Mouse (Mus musculus) monocyte, adult 59 days (primary cell): Measurements from ENCODE around the gene Atf7. TPM values are rescaled to one million over a fixed set of nuclear protein-coding genes. Genes with fewer than 3 reads are reported as not detected.

ENCODE experiments used
- total RNA-seq, 2 experiments: library from RNA; stranded (reverse); gene quantifications; one replicate each; pipeline ENCODE4 v1.2.4; 2023

The Atf7 gene
- total RNA-seq: 100 to 1,000 TPM; 122 to 129 TPM

GRCm38 (mm10) chr15:102624970-102625686 lies at the start of gene Atf7, which contains the start of gene Gm28047:
Gene Atf7 (minus strand): TSS chr15:102625464.
Gene Gm28047 (minus strand): TSS chr15:102625067.

GRCm38 (mm10) chr15:102672215-102673071 lies 47.2 kb upstream of the Atf7 start, which contains the start of gene Atp5g2:
Gene Atp5g2 (minus strand): TSS chr15:102672352.

GRCm38 (mm10) chr15:102524892-102525485 lies 100.3 kb downstream of the Atf7 start, which contains the start of gene Npff:
Gene Npff (minus strand): TSS chr15:102524942.

GRCm38 (mm10) chr15:102517976-102518858 lies 107.0 kb downstream of the Atf7 start, which contains the start of gene Tarbp2:
Gene Tarbp2 (plus strand): TSS chr15:102518192.

GRCm38 (mm10) chr15:102516728-102517404 lies 108.4 kb downstream of the Atf7 start, which contains the start of gene Map3k12:
Gene Map3k12 (minus strand): TSS chr15:102517064.

GRCm38 (mm10) chr15:102503447-102503846 lies 121.8 kb downstream of the Atf7 start, which contains the start of gene Gm10337:
Gene Gm10337 (plus strand): TSS chr15:102503722.

Other genes starting within 250 kb of the Atf7 start
- 100 to 1,000 TPM; 147 to 181 TPM for gene Sp1, start 219.3 kb downstream of the Atf7 start, total RNA-seq
- not detected for gene Amhr2, start 180.1 kb downstream of the Atf7 start, total RNA-seq
- 100 to 1,000 TPM; 272 to 309 TPM for gene Prr13, start 166.4 kb downstream of the Atf7 start, total RNA-seq
- gene Pcbp2, start 154.9 kb downstream of the Atf7 start, total RNA-seq: 100 to 1,000 TPM; 637 to 654 TPM
- gene Gm10337, start 121.7 kb downstream of the Atf7 start, total RNA-seq: 10 to 100 TPM in 1 of 2 experiments, 1 to 10 TPM in 1; 7.0 to 10.1 TPM
- under 1 TPM; 0.55 to 0.82 TPM for gene Map3k12, start 108.4 kb downstream of the Atf7 start, total RNA-seq
- 10 to 100 TPM; 22.3 to 28.1 TPM for gene Tarbp2, start 107.3 kb downstream of the Atf7 start, total RNA-seq
- 10 to 100 TPM in 1 of 2 experiments, 1 to 10 TPM in 1; 8.2 to 11.4 TPM for gene Npff, start 100.5 kb downstream of the Atf7 start, total RNA-seq
- 1 to 10 TPM in 1 of 2 experiments, not detected in 1; 4.6 TPM for gene Gm28047, start 397 bp downstream of the Atf7 start, total RNA-seq
- gene Atp5g2, start 46.9 kb upstream of the Atf7 start, total RNA-seq: 1 to 10 TPM in 1 of 2 experiments, under 1 TPM in 1; 0.91 to 1.7 TPM
- gene Calcoco1, start 96.7 kb upstream of the Atf7 start, total RNA-seq: 10 to 100 TPM; 33.0 to 34.0 TPM